Mouse (Mus musculus): Measurements from ENCODE around the gene Prdm2. TPM values are rescaled to one million over a fixed set of nuclear protein-coding genes. Genes with fewer than 3 reads are reported as not detected.

Prdm2 gene
- total RNA-seq, 1 experiment: 11.0 TPM

GRCm38 (mm10) chr4:143099288-143100039 is 113.3 kb downstream of the Prdm2 start:
- no peak for DNase-seq (ENCODE audit: low read depth, low spot score)
- Histone ChIP-seq H3K4me3 (ENCODE audit: insufficient read depth in 1 of 2, low read depth in 1 of 2, low read length in 2 of 2, poor library complexity in 1 of 2, severe bottlenecking in 1 of 2) (no peak overlapping the region), H3K36me3 (ENCODE audit: control insufficient read depth, insufficient read depth, low read length, poor library complexity, severe bottlenecking) (no peaks in the 10 kb centered on the region), H3K9me3 (ENCODE audit: control insufficient read depth, insufficient read depth, low read depth, low read length) (no peaks in the 10 kb centered on the region), H3K9ac (ENCODE audit: insufficient read depth, low read depth, low read length, poor library complexity, severe bottlenecking) (no peak overlapping the region), H3K27ac (ENCODE audit: insufficient read depth, low read depth, low read length, poor library complexity, severe bottlenecking) (no peak overlapping the region), H3K4me1 (ENCODE audit: control insufficient read depth in 2 of 2, insufficient read depth in 2 of 2, low read length in 2 of 2, poor library complexity in 1 of 2) (no peaks in the 10 kb centered on the region)
- TF ChIP-seq ZNF384 (IDR thresholded peaks at IDR 0.05; ENCODE audit: low read depth, low read length): no peak
- no peak for TF ChIP-seq MAFK (IDR thresholded peaks at IDR 0.05; ENCODE audit: insufficient read depth, low read depth, low read length)
- no peak for TF ChIP-seq ZC3H11A (IDR thresholded peaks at IDR 0.05; ENCODE audit: borderline replicate concordance, low read depth, low read length)
- TF ChIP-seq CHD2 (IDR thresholded peaks at IDR 0.05; ENCODE audit: low read depth, low read length): no peak
- no peak for TF ChIP-seq HCFC1 (IDR thresholded peaks at IDR 0.05; ENCODE audit: borderline replicate concordance, insufficient read depth, low read length)
- in situ Hi-C loops (cut with MboI; ENCODE audit: low sequenced_read_pairs in 2 of 2, unreplicated experiment in 2 of 2): no loop called here

GRCm38 (mm10) chr4:143092082-143092701 is 120.6 kb downstream of the Prdm2 start:
- no peaks in the 10 kb centered on the region for H3K9me3 ChIP-seq (ENCODE audit: control insufficient read depth, insufficient read depth, low read depth, low read length)
- no peaks in the 10 kb centered on the region for H3K36me3 ChIP-seq (ENCODE audit: control insufficient read depth, insufficient read depth, low read length, poor library complexity, severe bottlenecking)
- no peak overlapping the region for H3K27ac ChIP-seq (ENCODE audit: insufficient read depth, low read depth, low read length, poor library complexity, severe bottlenecking)
- peaks cover 0 to 3% of the 10 kb centered on the region in 2 experiments; a peak in 2 of 4 replicates for H3K4me1 ChIP-seq (ENCODE audit: control insufficient read depth in 2 of 2, insufficient read depth in 2 of 2, low read length in 2 of 2, poor library complexity in 1 of 2)
- H3K4me3 ChIP-seq (ENCODE audit: insufficient read depth in 1 of 2, low read depth in 1 of 2, low read length in 2 of 2, poor library complexity in 1 of 2, severe bottlenecking in 1 of 2): no peak overlapping the region
- H3K9ac ChIP-seq (ENCODE audit: insufficient read depth, low read depth, low read length, poor library complexity, severe bottlenecking): no peak overlapping the region
- DNase-seq (ENCODE audit: low read depth, low spot score): peak; percentile 49
- in situ Hi-C loops (cut with MboI; ENCODE audit: low sequenced_read_pairs in 2 of 2, unreplicated experiment in 2 of 2): no loop called here
- TF ChIP-seq CHD2 (IDR thresholded peaks at IDR 0.05; ENCODE audit: low read depth, low read length) (no peak), ZC3H11A (IDR thresholded peaks at IDR 0.05; ENCODE audit: borderline replicate concordance, low read depth, low read length) (no peak), MAFK (IDR thresholded peaks at IDR 0.05; ENCODE audit: insufficient read depth, low read depth, low read length) (no peak), ZNF384 (IDR thresholded peaks at IDR 0.05; ENCODE audit: low read depth, low read length) (no peak), HCFC1 (IDR thresholded peaks at IDR 0.05; ENCODE audit: borderline replicate concordance, insufficient read depth, low read length) (no peak)

- Histone ChIP-seq H3K4me3 (ENCODE audit: insufficient read depth in 1 of 2, low read depth in 1 of 2, low read length in 2 of 2, poor library complexity in 1 of 2, severe bottlenecking in 1 of 2) (no peak overlapping the region), H3K9me3 (ENCODE audit: control insufficient read depth, insufficient read depth, low read depth, low read length) (no peaks in the 10 kb centered on the region), H3K27ac (ENCODE audit: insufficient read depth, low read depth, low read length, poor library complexity, severe bottlenecking) (no peak overlapping the region), H3K36me3 (ENCODE audit: control insufficient read depth, insufficient read depth, low read length, poor library complexity, severe bottlenecking) (no peaks in the 10 kb centered on the region), H3K9ac (ENCODE audit: insufficient read depth, low read depth, low read length, poor library complexity, severe bottlenecking) (no peak overlapping the region), H3K4me1 (ENCODE audit: control insufficient read depth in 2 of 2, insufficient read depth in 2 of 2, low read length in 2 of 2, poor library complexity in 1 of 2) (peaks cover 0 to 3% of the 10 kb centered on the region in 2 experiments; a peak in 2 of 4 replicates)
- in situ Hi-C loops (cut with MboI; ENCODE audit: low sequenced_read_pairs in 2 of 2, unreplicated experiment in 2 of 2): no loop called here
- DNase-seq (ENCODE audit: low read depth, low spot score): no peak
- TF ChIP-seq ZNF384 (IDR thresholded peaks at IDR 0.05; ENCODE audit: low read depth, low read length) (no peak), ZC3H11A (IDR thresholded peaks at IDR 0.05; ENCODE audit: borderline replicate concordance, low read depth, low read length) (no peak), CHD2 (IDR thresholded peaks at IDR 0.05; ENCODE audit: low read depth, low read length) (no peak), MAFK (IDR thresholded peaks at IDR 0.05; ENCODE audit: insufficient read depth, low read depth, low read length) (no peak), HCFC1 (IDR thresholded peaks at IDR 0.05; ENCODE audit: borderline replicate concordance, insufficient read depth, low read length) (no peak)
These were observed 122.2 kb downstream of the Prdm2 start for GRCm38 (mm10) chr4:143090551-143090950.

GRCm38 (mm10) chr4:143074071-143074765 is 138.6 kb downstream of the Prdm2 start:
- no peak for TF ChIP-seq ZC3H11A (IDR thresholded peaks at IDR 0.05; ENCODE audit: borderline replicate concordance, low read depth, low read length)
- TF ChIP-seq CHD2 (IDR thresholded peaks at IDR 0.05; ENCODE audit: low read depth, low read length): no peak
- TF ChIP-seq MAFK (IDR thresholded peaks at IDR 0.05; ENCODE audit: insufficient read depth, low read depth, low read length): no peak
- no peak for TF ChIP-seq ZNF384 (IDR thresholded peaks at IDR 0.05; ENCODE audit: low read depth, low read length)
- no peak for TF ChIP-seq HCFC1 (IDR thresholded peaks at IDR 0.05; ENCODE audit: borderline replicate concordance, insufficient read depth, low read length)
- no peak for DNase-seq (ENCODE audit: low read depth, low spot score)
- Histone ChIP-seq H3K27ac (ENCODE audit: insufficient read depth, low read depth, low read length, poor library complexity, severe bottlenecking) (no peak overlapping the region), H3K9ac (ENCODE audit: insufficient read depth, low read depth, low read length, poor library complexity, severe bottlenecking) (no peak overlapping the region), H3K9me3 (ENCODE audit: control insufficient read depth, insufficient read depth, low read depth, low read length) (no peaks in the 10 kb centered on the region), H3K4me3 (ENCODE audit: insufficient read depth in 1 of 2, low read depth in 1 of 2, low read length in 2 of 2, poor library complexity in 1 of 2, severe bottlenecking in 1 of 2) (peak overlapping the region; percentile 51 to 52; a peak in 3 of 4 replicates), H3K36me3 (ENCODE audit: control insufficient read depth, insufficient read depth, low read length, poor library complexity, severe bottlenecking) (no peaks in the 10 kb centered on the region), H3K4me1 (ENCODE audit: control insufficient read depth in 2 of 2, insufficient read depth in 2 of 2, low read length in 2 of 2, poor library complexity in 1 of 2) (peaks cover 0 to 4% of the 10 kb centered on the region in 2 experiments; a peak in 1 of 4 replicates)
- in situ Hi-C loops (cut with MboI; ENCODE audit: low sequenced_read_pairs in 2 of 2, unreplicated experiment in 2 of 2): no loop called here
